Mouse (Mus musculus): Measurements from ENCODE around the gene Kcnma1. TPM values are rescaled to one million over a fixed set of nuclear protein-coding genes. Genes with fewer than 3 reads are reported as not detected.

Gene Kcnma1
- polyA plus RNA-seq, 1 experiment from 2014 or later = 4.0 TPM

DNA sequence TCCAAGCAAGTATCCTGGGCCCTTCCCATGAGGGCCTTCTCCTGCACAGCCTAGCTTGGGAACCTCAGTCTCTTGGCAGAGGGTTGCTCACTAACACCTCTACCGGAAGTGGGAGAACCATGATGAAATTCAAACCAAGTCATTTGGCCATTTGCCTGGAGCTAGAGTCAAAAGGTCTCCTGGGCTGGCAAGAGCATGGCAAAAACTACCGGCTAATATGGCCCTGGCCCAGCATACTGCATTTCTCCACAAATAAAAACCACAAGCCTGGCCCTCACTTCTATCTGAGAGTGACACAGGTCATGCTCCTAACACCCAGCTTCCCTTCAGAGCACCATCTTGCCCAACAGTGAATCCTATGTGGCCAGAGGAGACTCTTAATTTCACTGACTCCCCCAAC, 159.3 kb downstream of the Kcnma1 start:
- no peak overlapping the region for H3K4me2 ChIP-seq
- no peaks in the 10 kb centered on the region for H3K9me3 ChIP-seq
- no peaks in the 10 kb centered on the region for H3K27me3 ChIP-seq
- H3K27ac ChIP-seq = no peak overlapping the region
- no peak overlapping the region for H3K9ac ChIP-seq
- no peaks in the 10 kb centered on the region for H3K4me1 ChIP-seq
- WGBS = 74% methylated on average over 2 of the region's 2 CpGs
- no peak overlapping the region for H3K4me3 ChIP-seq
- H3K36me3 ChIP-seq = no peaks in the 10 kb centered on the region
- no peak for ATAC-seq (ENCODE audit: insufficient number of reproducible peaks, insufficient read depth, low FRiP score, low TSS enrichment, low read depth)

DNA sequence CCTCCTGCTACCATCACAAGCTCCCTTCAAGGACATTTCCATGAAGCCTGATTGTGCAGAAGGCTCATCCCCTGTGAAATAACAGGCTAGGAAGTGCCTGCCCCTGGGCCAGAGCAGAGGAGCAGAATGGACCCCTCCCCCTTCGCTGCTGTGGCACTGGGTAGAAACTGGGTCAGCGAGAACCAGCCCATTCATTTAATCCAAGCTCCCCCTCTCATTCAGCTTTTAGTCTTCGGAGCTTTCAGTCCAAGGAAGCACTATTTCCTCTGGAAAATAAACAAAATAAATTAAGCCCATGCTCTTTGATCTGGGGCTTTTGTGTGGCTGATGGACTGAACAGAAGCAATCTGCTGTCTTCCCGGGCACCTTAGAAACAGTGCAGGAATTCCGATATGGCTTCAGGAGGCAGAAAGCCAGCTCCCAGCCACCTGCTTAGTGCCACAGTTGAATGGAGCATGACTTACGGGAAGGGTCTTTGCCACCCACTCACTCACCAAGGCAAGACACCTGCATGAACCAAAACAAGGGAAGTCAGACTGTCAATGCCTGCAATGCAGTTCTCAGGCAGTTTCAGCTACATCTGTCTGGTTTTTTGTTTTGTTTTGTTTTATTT, 165.7 kb downstream of the Kcnma1 start:
- Histone ChIP-seq H3K27me3 (no peaks in the 10 kb centered on the region), H3K4me2 (no peak overlapping the region), H3K9ac (no peak overlapping the region), H3K9me3 (no peaks in the 10 kb centered on the region), H3K4me1 (no peaks in the 10 kb centered on the region), H3K4me3 (no peak overlapping the region), H3K27ac (no peak overlapping the region), H3K36me3 (no peaks in the 10 kb centered on the region)
- WGBS = 46% methylated on average over 6 of the region's 6 CpGs
- ATAC-seq (ENCODE audit: insufficient number of reproducible peaks, insufficient read depth, low FRiP score, low TSS enrichment, low read depth) = no peak

DNA sequence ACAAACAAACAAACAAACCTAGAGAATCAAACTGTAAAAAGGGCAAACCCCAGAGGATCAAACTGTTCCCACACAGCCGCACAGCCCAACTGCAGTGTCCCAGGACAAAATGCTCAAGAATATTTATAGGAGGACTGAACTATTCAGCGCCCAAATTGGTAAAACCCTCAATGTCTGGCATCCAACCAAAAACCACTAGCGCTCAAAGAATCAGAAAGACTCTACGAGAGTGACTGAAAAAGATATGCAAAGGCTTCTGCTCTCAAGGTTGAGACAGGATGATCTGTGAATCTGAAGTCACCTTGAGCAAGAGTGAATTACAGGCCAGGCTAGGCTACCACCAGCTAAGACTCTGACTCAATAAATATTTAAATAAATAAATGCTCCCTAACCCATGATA, 167.6 kb downstream of the Kcnma1 start:
- Histone ChIP-seq H3K9ac (no peak overlapping the region), H3K27me3 (no peaks in the 10 kb centered on the region), H3K9me3 (no peaks in the 10 kb centered on the region), H3K4me3 (no peak overlapping the region), H3K4me2 (no peak overlapping the region), H3K27ac (no peak overlapping the region), H3K36me3 (no peaks in the 10 kb centered on the region), H3K4me1 (no peaks in the 10 kb centered on the region)
- 79% methylated on average over 4 of the region's 4 CpGs for WGBS
- no peak for ATAC-seq (ENCODE audit: insufficient number of reproducible peaks, insufficient read depth, low FRiP score, low TSS enrichment, low read depth)

DNA sequence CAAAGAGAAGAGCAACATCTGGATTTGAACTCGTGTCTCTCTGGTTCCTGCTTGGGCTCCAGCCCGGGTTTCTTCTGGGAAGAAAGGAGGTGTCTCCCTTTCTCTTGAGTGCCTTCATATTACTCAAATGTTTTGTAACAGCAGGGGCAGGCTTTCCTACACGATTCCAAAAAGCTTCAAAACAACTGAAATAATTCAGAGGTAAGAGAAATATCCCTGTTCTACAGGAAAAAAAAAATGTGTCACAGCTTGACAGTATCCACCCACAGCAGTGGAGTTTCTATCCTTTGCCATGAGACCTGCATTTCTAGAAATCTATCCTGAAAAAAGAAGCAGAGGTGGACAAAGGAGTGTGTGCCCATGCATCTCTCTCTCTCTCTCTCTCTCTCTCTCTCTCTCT, 172.3 kb downstream of the Kcnma1 start:
- Histone ChIP-seq H3K27ac (no peak overlapping the region), H3K9ac (no peak overlapping the region), H3K4me1 (no peaks in the 10 kb centered on the region), H3K9me3 (no peaks in the 10 kb centered on the region), H3K4me2 (no peak overlapping the region), H3K4me3 (no peak overlapping the region), H3K27me3 (no peaks in the 10 kb centered on the region), H3K36me3 (no peaks in the 10 kb centered on the region)
- WGBS = 77% methylated on average over 3 of the region's 3 CpGs
- ATAC-seq (ENCODE audit: insufficient number of reproducible peaks, insufficient read depth, low FRiP score, low TSS enrichment, low read depth) = no peak

DNA sequence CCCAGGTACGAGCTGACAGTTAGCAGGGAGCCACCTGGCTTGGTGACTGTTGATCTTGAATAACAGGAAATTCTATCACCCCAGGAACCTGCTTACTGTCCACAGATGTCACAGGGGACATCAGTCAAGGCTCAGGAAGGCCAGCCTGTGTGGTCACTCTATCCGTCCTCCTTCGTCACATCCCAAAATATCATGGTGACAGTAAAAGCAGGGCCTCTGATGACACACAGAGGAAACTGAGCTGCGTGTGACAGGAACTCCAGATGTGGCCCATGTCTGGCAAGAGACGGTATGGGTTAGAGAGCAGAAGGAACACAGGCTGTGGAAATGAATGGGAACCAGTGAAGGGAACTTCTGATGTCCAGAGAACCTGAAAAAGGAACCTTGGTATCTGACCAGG, 174.7 kb downstream of the Kcnma1 start:
- H3K4me3 ChIP-seq = no peak overlapping the region
- ATAC-seq (ENCODE audit: insufficient number of reproducible peaks, insufficient read depth, low FRiP score, low TSS enrichment, low read depth) = no peak
- no peaks in the 10 kb centered on the region for H3K4me1 ChIP-seq
- H3K9me3 ChIP-seq = no peaks in the 10 kb centered on the region
- H3K27me3 ChIP-seq = no peaks in the 10 kb centered on the region
- no peaks in the 10 kb centered on the region for H3K36me3 ChIP-seq
- H3K4me2 ChIP-seq = no peak overlapping the region
- H3K27ac ChIP-seq = no peak overlapping the region
- 72% methylated on average over 5 of the region's 5 CpGs for WGBS
- H3K9ac ChIP-seq = no peak overlapping the region

DNA sequence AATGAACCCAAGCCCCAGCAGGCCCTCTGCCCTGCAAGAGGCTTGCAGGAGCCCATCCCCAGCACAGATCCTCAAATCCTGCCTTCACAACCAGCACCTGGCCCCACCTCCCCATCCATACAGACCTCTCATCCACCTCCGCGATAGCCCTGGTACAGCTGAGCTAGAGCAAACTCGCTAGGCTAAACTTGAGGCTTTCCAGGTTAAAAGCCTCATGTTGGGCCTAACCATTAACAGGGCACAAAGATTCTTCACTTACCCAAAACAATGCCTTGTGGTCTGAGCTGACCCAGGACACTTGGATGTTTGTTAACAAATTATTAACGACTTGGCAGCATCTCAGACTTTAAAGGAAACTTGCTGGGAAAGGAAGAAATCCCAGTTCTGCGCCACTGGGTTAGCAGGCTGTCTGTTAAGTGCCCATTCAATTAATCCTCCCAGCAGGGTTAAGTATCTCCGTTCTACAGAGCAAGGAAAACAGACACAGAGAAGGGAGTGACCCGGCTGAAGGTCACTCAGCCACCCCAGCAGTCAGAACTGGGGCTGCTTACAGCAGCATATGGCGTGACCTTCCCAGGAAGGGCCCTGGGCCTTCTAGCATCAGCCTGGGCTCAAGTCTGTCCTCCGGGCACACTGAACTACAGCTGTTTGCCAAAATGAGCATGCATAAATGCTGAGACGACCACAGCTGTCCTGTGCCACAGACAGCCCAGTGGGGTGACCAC, 178.7 kb downstream of the Kcnma1 start:
- Histone ChIP-seq H3K4me1 (no peaks in the 10 kb centered on the region), H3K9ac (no peak overlapping the region), H3K4me3 (no peak overlapping the region), H3K36me3 (no peaks in the 10 kb centered on the region), H3K4me2 (no peak overlapping the region), H3K27ac (no peak overlapping the region), H3K9me3 (no peaks in the 10 kb centered on the region), H3K27me3 (no peaks in the 10 kb centered on the region)
- 36% methylated on average over 10 of the region's 10 CpGs for WGBS
- ATAC-seq (ENCODE audit: insufficient number of reproducible peaks, insufficient read depth, low FRiP score, low TSS enrichment, low read depth) = no peak

DNA sequence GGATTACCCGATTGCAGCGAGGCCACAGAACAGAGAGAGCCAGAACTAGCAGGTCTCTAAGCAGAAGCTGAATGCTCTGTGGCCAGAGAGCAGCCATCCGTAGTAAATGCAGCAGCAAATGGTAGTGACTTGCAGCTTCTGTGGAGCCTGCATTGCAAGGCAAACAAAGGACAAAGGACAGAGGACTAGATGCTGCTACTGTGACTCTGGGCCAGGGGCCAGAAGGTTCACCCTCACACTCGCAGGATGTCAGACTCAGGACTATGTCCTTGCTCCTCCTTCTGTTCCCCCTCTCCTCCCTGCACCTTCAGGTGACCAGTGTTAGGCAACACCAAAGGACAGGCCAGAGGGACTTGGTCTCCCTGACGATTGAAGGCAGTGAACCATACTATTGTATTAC, 183.0 kb downstream of the Kcnma1 start:
- no peak overlapping the region for H3K4me2 ChIP-seq

DNA sequence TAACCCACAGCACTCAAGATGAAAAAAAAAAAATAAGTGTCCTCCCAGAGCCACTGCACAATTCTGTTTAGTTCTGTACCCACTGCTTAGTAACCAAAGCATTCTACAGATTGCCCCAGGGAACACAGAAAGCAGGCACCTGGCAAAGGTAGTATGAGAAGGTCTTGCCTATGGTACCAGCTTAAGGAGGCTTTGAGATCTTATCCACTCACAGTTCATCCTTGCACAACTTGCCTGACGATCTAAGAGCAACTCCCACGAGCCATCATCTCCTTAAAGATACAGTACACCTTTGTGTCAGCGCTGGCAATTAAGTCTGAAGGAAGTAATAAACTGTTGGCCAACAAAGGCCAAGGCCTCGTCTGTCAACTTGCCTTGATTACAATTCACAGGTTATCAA, 184.0 kb downstream of the Kcnma1 start:
- ATAC-seq (ENCODE audit: insufficient number of reproducible peaks, insufficient read depth, low FRiP score, low TSS enrichment, low read depth) = no peak
- no peak overlapping the region for H3K9ac ChIP-seq
- H3K27me3 ChIP-seq = no peaks in the 10 kb centered on the region
- no peak overlapping the region for H3K27ac ChIP-seq
- H3K4me2 ChIP-seq = no peak overlapping the region
- no peaks in the 10 kb centered on the region for H3K9me3 ChIP-seq
- 50% methylated on average over 4 of the region's 4 CpGs for WGBS
- H3K4me1 ChIP-seq = no peaks in the 10 kb centered on the region
- no peaks in the 10 kb centered on the region for H3K36me3 ChIP-seq
- no peak overlapping the region for H3K4me3 ChIP-seq

More for the DNA sequence above, 183.0 kb downstream of the Kcnma1 start:
- Histone ChIP-seq H3K4me3 (no peak overlapping the region), H3K4me1 (no peaks in the 10 kb centered on the region), H3K9me3 (no peaks in the 10 kb centered on the region), H3K27me3 (no peaks in the 10 kb centered on the region), H3K36me3 (no peaks in the 10 kb centered on the region), H3K9ac (no peak overlapping the region), H3K27ac (no peak overlapping the region)
- 36% methylated on average over 5 of the region's 5 CpGs for WGBS
- ATAC-seq (ENCODE audit: insufficient number of reproducible peaks, insufficient read depth, low FRiP score, low TSS enrichment, low read depth) = no peak

DNA sequence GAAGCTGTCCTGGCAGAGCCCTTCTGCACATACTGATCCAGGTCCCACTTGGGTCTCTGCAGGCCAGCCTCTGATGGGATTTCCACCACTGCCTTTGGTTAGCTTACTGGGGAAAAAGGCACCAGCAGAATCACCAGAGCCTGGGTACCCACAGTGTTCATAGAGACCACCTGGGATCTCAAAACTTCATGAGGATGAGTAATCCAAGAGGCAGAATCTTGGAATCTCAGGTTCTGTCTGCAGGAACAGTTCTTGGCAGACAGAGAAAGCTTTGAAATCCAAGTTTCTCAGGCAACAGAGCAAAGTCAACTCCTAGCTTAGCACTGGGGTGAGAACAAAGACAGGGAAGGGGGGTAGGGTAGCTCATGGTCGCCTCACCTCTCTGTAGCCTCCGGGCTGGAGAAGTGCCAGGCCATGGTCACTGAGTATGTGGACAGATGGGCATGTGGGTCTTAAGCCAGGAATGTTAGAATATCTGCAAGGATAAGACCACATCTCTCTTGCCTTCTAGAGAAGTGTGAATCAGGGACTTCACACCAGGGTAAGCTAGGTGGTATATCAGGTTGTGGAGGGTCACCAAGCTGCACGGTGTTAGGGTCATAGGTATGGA, 185.5 kb downstream of the Kcnma1 start:
- WGBS = 93% methylated on average over 3 of the region's 3 CpGs
- no peaks in the 10 kb centered on the region for H3K27me3 ChIP-seq
- no peak overlapping the region for H3K9ac ChIP-seq
- no peak overlapping the region for H3K4me3 ChIP-seq
- no peak overlapping the region for H3K27ac ChIP-seq
- H3K36me3 ChIP-seq = no peaks in the 10 kb centered on the region
- ATAC-seq (ENCODE audit: insufficient number of reproducible peaks, insufficient read depth, low FRiP score, low TSS enrichment, low read depth) = no peak
- H3K4me2 ChIP-seq = no peak overlapping the region
- H3K4me1 ChIP-seq = no peaks in the 10 kb centered on the region
- no peaks in the 10 kb centered on the region for H3K9me3 ChIP-seq

DNA sequence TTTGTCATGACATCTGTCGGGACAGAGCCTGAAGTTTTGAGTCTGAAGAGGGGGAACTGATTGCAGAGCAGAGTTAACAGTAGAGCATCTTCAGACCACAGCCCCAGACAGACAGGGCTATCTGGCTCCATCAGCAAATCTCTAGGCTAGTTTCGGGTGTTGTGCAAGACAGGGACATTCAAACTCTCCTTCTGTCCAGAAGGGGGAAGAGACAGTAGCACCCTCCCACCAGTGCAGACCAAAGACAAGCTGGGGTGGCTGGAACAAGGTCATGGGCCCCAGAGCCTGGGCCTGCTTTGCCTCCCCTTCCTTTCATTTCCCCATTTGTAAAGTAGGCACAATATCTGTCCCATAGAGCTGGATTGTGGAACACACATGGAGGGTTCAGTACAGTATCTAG, 189.4 kb downstream of the Kcnma1 start:
- H3K27me3 ChIP-seq = no peaks in the 10 kb centered on the region
- ATAC-seq (ENCODE audit: insufficient number of reproducible peaks, insufficient read depth, low FRiP score, low TSS enrichment, low read depth) = no peak
- H3K9me3 ChIP-seq = no peaks in the 10 kb centered on the region
- H3K4me2 ChIP-seq = no peak overlapping the region
- no peaks in the 10 kb centered on the region for H3K36me3 ChIP-seq
- 72% methylated on average over 2 of the region's 2 CpGs for WGBS
- no peak overlapping the region for H3K9ac ChIP-seq
- H3K4me1 ChIP-seq = no peaks in the 10 kb centered on the region
- H3K27ac ChIP-seq = no peak overlapping the region
- no peak overlapping the region for H3K4me3 ChIP-seq

DNA sequence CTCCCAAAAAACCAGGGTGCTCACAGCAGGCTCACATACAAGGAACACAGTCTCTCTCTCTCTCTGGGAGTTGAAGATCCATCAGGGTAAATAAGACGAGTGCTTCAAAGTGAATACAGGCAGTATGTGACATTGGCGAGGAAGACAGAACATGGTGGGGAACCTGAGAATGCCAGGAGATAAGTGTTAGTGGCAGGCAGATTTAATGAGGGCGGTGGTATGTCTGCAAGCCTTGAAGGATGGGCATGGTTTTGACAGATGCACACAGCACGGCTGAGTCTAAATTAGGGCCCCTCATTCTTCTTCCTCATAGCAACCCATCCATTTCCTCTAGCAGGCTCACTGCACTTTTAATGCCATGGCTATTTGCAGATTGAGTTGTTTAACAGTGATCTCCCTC, 190.0 kb downstream of the Kcnma1 start:
- Histone ChIP-seq H3K4me1 (no peaks in the 10 kb centered on the region), H3K9me3 (no peaks in the 10 kb centered on the region), H3K9ac (no peak overlapping the region), H3K36me3 (no peaks in the 10 kb centered on the region), H3K4me2 (no peak overlapping the region), H3K27me3 (no peaks in the 10 kb centered on the region), H3K4me3 (no peak overlapping the region), H3K27ac (no peak overlapping the region)
- 73% methylated on average over 4 of the region's 4 CpGs for WGBS
- ATAC-seq (ENCODE audit: insufficient number of reproducible peaks, insufficient read depth, low FRiP score, low TSS enrichment, low read depth) = no peak

DNA sequence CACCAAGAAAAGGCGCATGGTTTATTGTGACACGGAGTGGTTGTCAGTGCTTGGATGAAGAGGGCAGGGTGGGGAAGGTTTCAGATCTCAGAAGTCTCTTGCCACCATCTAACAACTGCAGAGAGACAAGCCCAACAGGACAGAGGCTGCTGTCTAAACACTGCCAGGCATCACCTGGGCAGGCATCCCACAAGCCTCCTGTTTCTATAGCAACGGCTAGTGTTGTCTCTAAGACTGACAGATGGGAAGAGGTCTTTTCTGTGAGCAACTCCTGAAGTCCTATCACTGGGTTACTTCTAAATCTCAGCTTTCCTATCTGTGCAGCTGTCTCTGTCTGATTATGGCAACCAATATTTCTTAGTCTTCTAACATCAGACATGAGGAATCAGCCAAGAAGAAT, 196.7 kb downstream of the Kcnma1 start:
- Histone ChIP-seq H3K9me3 (no peaks in the 10 kb centered on the region), H3K4me3 (no peak overlapping the region), H3K27ac (no peak overlapping the region), H3K27me3 (no peaks in the 10 kb centered on the region), H3K9ac (no peak overlapping the region), H3K4me2 (no peak overlapping the region), H3K36me3 (no peaks in the 10 kb centered on the region), H3K4me1 (no peaks in the 10 kb centered on the region)
- ATAC-seq (ENCODE audit: insufficient number of reproducible peaks, insufficient read depth, low FRiP score, low TSS enrichment, low read depth) = no peak
- WGBS = 89% methylated on average over 3 of the region's 3 CpGs

Measured in embryonic facial prominence, embryonic 13.5 days (tissue).